12 mouse cellular contexts compared by ENCODE assay signal in genomic region chr5:9106806-9107205, GRCm38 (mm10). TPM values are rescaled to one million over a fixed set of nuclear protein-coding genes. Genes with fewer than 3 reads are reported as not detected.
DNase-seq lines count a peak whose midpoint lies in the region; ATAC-seq lines count a peak whose summit lies in the region.
"Had no signal": no experiment of that assay in that cellular context is flagged by ENCODE, and none has a peak within 500 bp of the region (broad histone marks: within the 10 kb centered on the region; RNA-seq: fewer than 3 reads in every experiment).

No protein-coding gene starts in this region.

- H3K27ac ChIP-seq in kidney, embryonic 15.5 days = no peak overlapping the region
- H3K27ac ChIP-seq: forebrain, embryonic 12.5 days; limb, embryonic 10.5 days; midbrain, embryonic 12.5 days had no signal

- ATAC-seq in kidney, embryonic 15.5 days (replicated peaks; ENCODE audit: low FRiP score) = no peak
- no peak for ATAC-seq in monocyte, adult 5-6 weeks (replicated peaks; ENCODE audit: insufficient number of reproducible peaks, low FRiP score, low TSS enrichment, poor library complexity, severe bottlenecking)

- H3K36me3 ChIP-seq in kidney, embryonic 15.5 days = no peaks in the 10 kb centered on the region
- H3K36me3 ChIP-seq: forebrain, embryonic 12.5 days; heart, embryonic 12.5 days; limb, embryonic 10.5 days; midbrain, embryonic 12.5 days had no signal

- H3K4me3 ChIP-seq in kidney, embryonic 15.5 days (replicated peaks) = no peak overlapping the region
- H3K4me3 ChIP-seq: forebrain, embryonic 12.5 days; heart, embryonic 12.5 days; limb, embryonic 10.5 days; midbrain, embryonic 12.5 days had no signal

- H3K4me1 ChIP-seq in kidney, embryonic 15.5 days = peaks cover 8% of the 10 kb centered on the region
- H3K4me1 ChIP-seq: heart, embryonic 12.5 days had no signal

- no peak overlapping the region for H3K4me2 ChIP-seq in kidney, embryonic 15.5 days
- H3K4me2 ChIP-seq: forebrain, embryonic 12.5 days; heart, embryonic 12.5 days; midbrain, embryonic 12.5 days had no signal

- WGBS in kidney, embryonic 15.5 days = 80% methylated on average over 6 of the region's 6 CpGs

- no peak overlapping the region for H3K9ac ChIP-seq in kidney, embryonic 15.5 days
- H3K9ac ChIP-seq: forebrain, embryonic 12.5 days; heart, embryonic 12.5 days; midbrain, embryonic 12.5 days had no signal

- H3K9me3 ChIP-seq in kidney, embryonic 15.5 days (replicated peaks) = no peaks in the 10 kb centered on the region
- H3K9me3 ChIP-seq: forebrain, embryonic 12.5 days; heart, embryonic 12.5 days; limb, embryonic 10.5 days; midbrain, embryonic 12.5 days had no signal

- DNase-seq in kidney, adult 9 months = peak; percentile 74
- peak; percentile 22 for DNase-seq in NIH3T3 (ENCODE audit: low read depth)
- DNase-seq in adrenal gland, postnatal 10 days = peak; percentile 56
- peak; percentile 22 for DNase-seq in kidney, postnatal 14 days
- DNase-seq in cerebellum, adult 8-10 months = no peak
- DNase-seq: right cerebral cortex, postnatal 25 days had no signal

- peaks cover 4% of the 10 kb centered on the region; the same call in 1 of the 2 replicates for H3K27me3 ChIP-seq in kidney, embryonic 15.5 days

RNA-seq across cellular contexts. Expression of gene Tmem243, which starts 6.3 kb away (rescaled TPM):
- 20.7 and 21.6 TPM in 2 replicates for polyA plus RNA-seq in kidney, embryonic 15.5 days (2015; fragmentation: Nextera tagmentation; extraction: Ambion mirVana)
- 10 to 100 TPM; 26.2 to 26.8 TPM for total RNA-seq in adrenal gland, postnatal 10 days (2021)
- total RNA-seq in monocyte, adult 5-6 weeks (2017) = 93.7 to 108 TPM (median 100 TPM) in 3 replicates

RNA-seq across cellular contexts. Expression of gene Dmtf1, which starts 54.8 kb away (rescaled TPM):
- polyA plus RNA-seq in kidney, embryonic 15.5 days (2015; fragmentation: Nextera tagmentation; extraction: Ambion mirVana) = 45.0 and 46.0 TPM in 2 replicates
- total RNA-seq in adrenal gland, postnatal 10 days (2021) = 10 to 100 TPM; 22.0 to 30.5 TPM
- 118 to 143 TPM (median 119 TPM) in 3 replicates for total RNA-seq in monocyte, adult 5-6 weeks (2017)
